Mouse (Mus musculus) hindbrain, embryonic 13.5 days (tissue): ENCODE data around the gene Itga11. TPM values are rescaled to one million over a fixed set of nuclear protein-coding genes. Genes with fewer than 3 reads are reported as not detected.
"Not testable (repeated sequence)": the region's sequence is repeated elsewhere in the genome, so short reads cannot be mapped to it uniquely, and the experiment has no call there.

Experiments
- ATAC-seq: fragments of 200-750 bp; cut with Nextera tagmentation; 2 replicates; pipeline ENCODE4 v1.8.0; 2017; ENCODE audit warnings: moderate TSS enrichment; ENCODE audit not compliant: low FRiP score
- H3K27ac ChIP-seq: fragments of 300-500 bp; sonication (generic); 2 replicates; pipeline ENCODE4 v1.5.1; 2015; ENCODE audit warnings: inconsistent platforms, mild to moderate bottlenecking, moderate library complexity
- H3K27me3 ChIP-seq: fragments of 300-500 bp; sonication (generic); 2 replicates; pipeline ENCODE4 v1.6.1; 2015; ENCODE audit warnings: mild to moderate bottlenecking, inconsistent platforms
- H3K36me3 ChIP-seq: fragments of 300-500 bp; sonication (generic); 2 replicates; pipeline ENCODE4 v1.6.1; 2015; ENCODE audit warnings: mild to moderate bottlenecking, inconsistent platforms
- H3K4me1 ChIP-seq: fragments of 300-500 bp; sonication (generic); replicated peaks from 2 replicates; pipeline ENCODE4 v1.6.1; 2015; ENCODE audit warnings: inconsistent platforms
- H3K4me2 ChIP-seq: fragments of 300-500 bp; sonication (generic); 2 replicates; pipeline ENCODE4 v1.6.1; 2015; ENCODE audit warnings: inconsistent platforms, mild to moderate bottlenecking, moderate library complexity
- H3K4me3 ChIP-seq: fragments of 300-500 bp; sonication (generic); 2 replicates; pipeline ENCODE4 v1.5.1; 2015; ENCODE audit warnings: mild to moderate bottlenecking, inconsistent platforms
- H3K9ac ChIP-seq: fragments of 300-500 bp; sonication (generic); 2 replicates; pipeline ENCODE4 v1.6.1; 2015; ENCODE audit warnings: mild to moderate bottlenecking, inconsistent platforms
- H3K9me3 ChIP-seq: fragments of 300-500 bp; sonication (generic); 2 replicates; pipeline ENCODE4 v1.6.1; 2016; ENCODE audit warnings: inconsistent platforms
- WGBS: fragments of 180-500 bp; shearing (Covaris S2); methylation state at CpG from one replicate; pipeline ENCODE4 v1.1.7; 2015; 5-methylcytosine and 5-hydroxymethylcytosine counted together
- polyA plus RNA-seq: library from polyadenylated mRNA; unstranded; fragments of >200 nt; fragmentation: Nextera tagmentation; extraction: Ambion mirVana; gene quantifications from 2 replicates; pipeline ENCODE4 v1.2.1, GENCODE M21; 2015

Itga11 gene
- polyA plus RNA-seq, 1 experiment from 2014 or later: 1.7 TPM

GRCm38 (mm10) chr9:62812216-62813049 is 134.8 kb downstream of the Itga11 start:
- peak overlapping the region; percentile 99 for H3K27ac ChIP-seq
- H3K4me3 ChIP-seq: peak overlapping the region; percentile 97
- no peaks in the 10 kb centered on the region for H3K27me3 ChIP-seq
- 15% methylated on average over 14 of the region's 14 CpGs for WGBS
- H3K36me3 ChIP-seq: no peaks in the 10 kb centered on the region
- peak; percentile 30; the same call in 1 of the 2 replicates for ATAC-seq
- H3K9me3 ChIP-seq: no peaks in the 10 kb centered on the region
- peaks cover 34% of the 10 kb centered on the region for H3K4me1 ChIP-seq
- H3K9ac ChIP-seq: peak overlapping the region; percentile 96
- H3K4me2 ChIP-seq: peak overlapping the region; percentile 67

DNA sequence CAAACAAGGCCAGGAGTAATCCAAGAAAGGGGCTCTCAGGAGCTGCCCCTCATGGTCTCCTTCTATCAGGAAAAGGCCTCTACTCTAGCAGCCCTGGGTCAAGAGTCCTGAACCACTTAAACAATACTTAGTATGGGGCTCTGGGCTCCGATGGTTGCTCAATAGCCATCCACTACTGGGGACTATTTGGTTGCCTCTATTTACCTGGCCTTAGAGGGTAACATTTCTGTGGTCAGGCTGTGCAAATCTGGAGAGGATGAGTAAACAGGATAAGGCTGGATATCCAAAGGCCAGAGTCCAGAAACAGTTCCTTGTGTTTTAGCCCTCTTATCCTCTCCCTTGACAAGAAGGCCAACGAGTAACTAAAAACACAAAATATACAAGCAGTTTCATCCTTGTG is 137.1 kb downstream of the Itga11 start:
- no peak overlapping the region for H3K4me2 ChIP-seq
- no peak overlapping the region for H3K9ac ChIP-seq
- no peak overlapping the region for H3K4me3 ChIP-seq
- H3K27ac ChIP-seq: no peak overlapping the region
- no peak for ATAC-seq
- H3K27me3 ChIP-seq: no peaks in the 10 kb centered on the region
- 82% methylated on average over 2 of the region's 2 CpGs for WGBS
- H3K36me3 ChIP-seq: no peaks in the 10 kb centered on the region
- no peaks in the 10 kb centered on the region for H3K9me3 ChIP-seq
- H3K4me1 ChIP-seq: peaks cover 19% of the 10 kb centered on the region

DNA sequence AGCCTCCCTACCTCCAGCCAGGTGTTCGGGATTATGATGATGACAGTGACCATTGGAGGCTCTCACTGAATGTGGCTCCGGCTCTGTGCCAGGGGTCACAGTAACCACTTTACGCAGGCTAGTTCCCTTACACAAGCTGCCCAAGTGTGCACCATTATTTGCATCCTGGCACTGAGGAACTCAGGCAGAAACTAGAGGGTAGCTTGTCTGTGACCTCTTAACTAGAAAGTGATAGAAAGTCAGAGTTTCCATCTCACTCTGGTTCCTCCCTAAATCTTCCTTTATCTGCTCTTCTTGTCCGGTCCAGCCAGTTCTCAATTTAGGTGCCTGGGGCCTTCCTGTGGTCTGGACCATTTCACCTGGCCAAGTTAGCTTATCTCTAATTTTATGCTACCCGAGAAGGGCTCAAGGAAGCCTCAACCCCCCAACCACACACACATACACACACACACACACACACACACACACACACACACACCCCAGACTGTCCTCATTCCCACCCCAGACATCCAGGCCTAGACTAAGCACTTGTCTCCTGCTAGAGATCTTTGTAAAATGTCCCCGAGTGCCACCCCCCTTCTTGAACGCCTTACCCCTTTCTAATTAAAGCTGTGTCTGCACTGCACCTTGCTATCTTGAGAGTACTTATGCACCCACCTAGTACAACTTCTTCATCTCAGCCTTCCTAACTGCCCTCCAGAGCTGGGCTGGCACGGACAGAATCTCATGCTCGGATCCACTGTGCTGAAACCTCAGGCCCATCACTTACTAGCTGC is 138.9 kb downstream of the Itga11 start:
- Histone ChIP-seq H3K4me3 (no peak overlapping the region), H3K9ac (no peak overlapping the region), H3K36me3 (no peaks in the 10 kb centered on the region), H3K27me3 (no peaks in the 10 kb centered on the region), H3K4me2 (no peak overlapping the region), H3K27ac (no peak overlapping the region), H3K9me3 (no peaks in the 10 kb centered on the region), H3K4me1 (peaks cover 19% of the 10 kb centered on the region)
- 0 out of 2 replicates have a peak, but pooled peaks have one; percentile 25 for ATAC-seq
- 85% methylated on average over 9 of the region's 9 CpGs for WGBS

- no peak overlapping the region for H3K4me2 ChIP-seq
- peak overlapping the region; percentile 19; the same call in 1 of the 2 replicates for H3K27ac ChIP-seq
- ATAC-seq: no peak
Measured at GRCm38 (mm10) chr9:62817099-62817571, 139.5 kb downstream of the Itga11 start.

GRCm38 (mm10) chr9:62817828-62818614 is 140.4 kb downstream of the Itga11 start:
- ATAC-seq: no peak
- no peaks in the 10 kb centered on the region for H3K9me3 ChIP-seq
- no peak overlapping the region for H3K4me2 ChIP-seq
- peaks cover 10% of the 10 kb centered on the region; the same call in 1 of the 2 replicates for H3K4me1 ChIP-seq
- H3K36me3 ChIP-seq: no peaks in the 10 kb centered on the region
- H3K27ac ChIP-seq: 0 out of 2 replicates have a peak overlapping the region, but pooled peaks have one; percentile 19
- WGBS: 83% methylated on average over 4 of the region's 4 CpGs
- H3K27me3 ChIP-seq: no peaks in the 10 kb centered on the region
- H3K9ac ChIP-seq: no peak overlapping the region
- H3K4me3 ChIP-seq: no peak overlapping the region

More at GRCm38 (mm10) chr9:62817099-62817571, 139.5 kb downstream of the Itga11 start:
- Histone ChIP-seq H3K27me3 (no peaks in the 10 kb centered on the region), H3K4me1 (peaks cover 17% of the 10 kb centered on the region), H3K9me3 (no peaks in the 10 kb centered on the region), H3K36me3 (no peaks in the 10 kb centered on the region), H3K4me3 (no peak overlapping the region), H3K9ac (no peak overlapping the region)
- 58% methylated on average over 12 of the region's 12 CpGs for WGBS

DNA sequence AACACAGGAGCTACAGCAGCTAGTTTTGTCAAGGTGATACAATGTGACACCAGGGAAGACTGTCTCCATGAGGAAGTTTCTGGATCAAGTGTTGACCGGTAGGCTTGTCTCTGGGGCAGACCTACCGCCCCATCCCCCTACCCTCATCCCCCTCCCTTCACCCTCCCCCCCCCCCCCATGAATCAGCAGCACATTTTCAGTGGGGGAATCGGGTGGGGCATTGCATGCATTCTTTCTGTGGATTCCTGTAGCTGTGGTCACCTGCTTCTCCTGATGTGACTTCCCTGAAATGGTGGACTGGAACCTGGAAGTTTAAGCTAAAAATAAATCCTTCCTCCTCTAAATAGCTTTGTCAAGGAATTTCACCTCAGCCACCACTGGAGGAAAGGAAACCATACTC is 141.9 kb downstream of the Itga11 start:
- H3K27me3 ChIP-seq: no peaks in the 10 kb centered on the region
- H3K4me1 ChIP-seq: peaks cover 10% of the 10 kb centered on the region; the same call in 1 of the 2 replicates
- ATAC-seq: no peak
- H3K27ac ChIP-seq: no peak overlapping the region
- 82% methylated on average over 2 of the region's 3 CpGs for WGBS
- H3K36me3 ChIP-seq: no peaks in the 10 kb centered on the region
- H3K4me3 ChIP-seq: no peak overlapping the region
- H3K9ac ChIP-seq: no peak overlapping the region
- H3K4me2 ChIP-seq: no peak overlapping the region
- no peaks in the 10 kb centered on the region for H3K9me3 ChIP-seq

DNA sequence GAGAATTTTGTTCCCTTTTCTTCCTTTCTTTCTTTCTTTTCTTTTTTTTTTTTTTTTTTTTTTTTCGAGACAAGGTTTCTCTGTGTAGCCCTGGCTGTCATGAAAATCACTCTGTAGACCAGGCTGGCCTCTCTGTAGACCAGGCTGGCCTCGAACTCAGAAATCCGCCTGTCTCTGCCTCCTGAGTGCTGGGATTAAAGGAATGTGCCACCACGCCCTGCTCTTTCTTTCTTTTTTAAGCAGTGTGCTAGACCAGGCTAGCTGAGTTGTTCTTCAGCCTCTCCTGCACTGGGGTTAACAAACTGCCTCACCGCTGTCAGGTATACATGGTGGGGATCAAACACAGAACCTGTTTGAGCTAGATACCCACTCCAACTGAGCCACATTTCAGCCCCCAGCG is 142.3 kb downstream of the Itga11 start:
- not testable (repeated sequence) for H3K9me3 ChIP-seq, H3K27ac ChIP-seq, H3K4me3 ChIP-seq, H3K9ac ChIP-seq, ATAC-seq, H3K36me3 ChIP-seq, H3K27me3 ChIP-seq, H3K4me1 ChIP-seq, H3K4me2 ChIP-seq
- 86% methylated on average over 6 of the region's 6 CpGs for WGBS

GRCm38 (mm10) chr9:62820829-62821228 is 143.2 kb downstream of the Itga11 start:
- H3K27me3 ChIP-seq: no peaks in the 10 kb centered on the region
- 91% methylated on average over 6 of the region's 6 CpGs for WGBS
- no peaks in the 10 kb centered on the region for H3K36me3 ChIP-seq
- H3K27ac ChIP-seq: no peak overlapping the region
- no peak overlapping the region for H3K9ac ChIP-seq
- no peak overlapping the region for H3K4me3 ChIP-seq
- peaks cover 15% of the 10 kb centered on the region for H3K4me1 ChIP-seq
- ATAC-seq: no peak
- no peaks in the 10 kb centered on the region for H3K9me3 ChIP-seq
- H3K4me2 ChIP-seq: no peak overlapping the region

GRCm38 (mm10) chr9:62821811-62822210 is 144.2 kb downstream of the Itga11 start:
- WGBS: 93% methylated on average over 7 of the region's 7 CpGs
- H3K9me3 ChIP-seq: no peaks in the 10 kb centered on the region
- H3K27ac ChIP-seq: no peak overlapping the region
- H3K27me3 ChIP-seq: no peaks in the 10 kb centered on the region
- H3K4me1 ChIP-seq: peaks cover 22% of the 10 kb centered on the region
- H3K4me2 ChIP-seq: no peak overlapping the region
- H3K36me3 ChIP-seq: no peaks in the 10 kb centered on the region
- H3K9ac ChIP-seq: no peak overlapping the region
- no peak for ATAC-seq
- H3K4me3 ChIP-seq: no peak overlapping the region

GRCm38 (mm10) chr9:62825791-62826393 is 148.3 kb downstream of the Itga11 start:
- Histone ChIP-seq H3K4me1 (peaks cover 26% of the 10 kb centered on the region), H3K4me2 (0 out of 2 replicates have a peak overlapping the region, but pooled peaks have one; percentile 6), H3K4me3 (no peak overlapping the region), H3K27ac (peak overlapping the region; percentile 69), H3K9ac (peak overlapping the region; percentile 19; the same call in 1 of the 2 replicates), H3K9me3 (no peaks in the 10 kb centered on the region), H3K36me3 (no peaks in the 10 kb centered on the region), H3K27me3 (no peaks in the 10 kb centered on the region)
- 5% methylated on average over 9 of the region's 9 CpGs for WGBS
- peak; percentile 33; the same call in 1 of the 2 replicates for ATAC-seq

DNA sequence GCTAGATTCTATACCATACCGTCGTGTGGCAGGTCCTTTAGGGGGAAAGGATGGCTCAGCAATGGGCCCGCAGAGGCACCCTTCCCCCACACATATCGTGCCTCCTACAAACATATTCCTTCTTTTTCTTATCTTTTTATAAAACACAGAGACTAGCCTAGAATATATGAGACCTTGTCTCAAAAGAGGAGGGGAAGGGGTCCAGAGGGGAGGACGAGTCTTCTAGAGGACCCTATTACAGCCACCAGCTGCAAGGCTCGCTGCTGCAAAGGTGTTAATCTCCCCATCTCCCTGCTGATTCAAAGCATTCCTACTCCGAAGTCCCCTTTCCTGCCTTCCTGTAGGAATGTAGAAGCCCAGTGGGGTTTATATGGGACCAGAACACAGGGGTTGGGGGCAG is 148.8 kb downstream of the Itga11 start:
- Histone ChIP-seq H3K27ac (0 out of 2 replicates have a peak overlapping the region, but pooled peaks have one; percentile 20), H3K9me3 (no peaks in the 10 kb centered on the region), H3K9ac (0 out of 2 replicates have a peak overlapping the region, but pooled peaks have one; percentile 24), H3K4me1 (peaks cover 26% of the 10 kb centered on the region), H3K4me3 (no peak overlapping the region), H3K36me3 (no peaks in the 10 kb centered on the region), H3K27me3 (no peaks in the 10 kb centered on the region), H3K4me2 (0 out of 2 replicates have a peak overlapping the region, but pooled peaks have one; percentile 6)
- 14% methylated on average over 7 of the region's 7 CpGs for WGBS
- ATAC-seq: no peak
